Mouse (Mus musculus) forebrain, embryonic 14.5 days (tissue): Measurements from ENCODE around the gene Med19. TPM values are rescaled to one million over a fixed set of nuclear protein-coding genes. Genes with fewer than 3 reads are reported as not detected.

Source experiments
- ATAC-seq: fragments of 200-750 bp; cut with Nextera tagmentation; 2 replicates; pipeline ENCODE4 v1.8.0; 2017; ENCODE audit warnings: mild to moderate bottlenecking, moderate library complexity
- DNase-seq: peaks from one replicate; pipeline ENCODE4 v3.0.0-alpha.2; 2015; ENCODE audit warnings: low spot score
- H3K27ac ChIP-seq: fragments of 300-500 bp; sonication (generic); 2 replicates; pipeline ENCODE4 v1.5.1; 2014; ENCODE audit warnings: low read depth, mild to moderate bottlenecking, control low read depth, low read length, moderate library complexity
- H3K27me3 ChIP-seq: fragments of 300-500 bp; sonication (generic); replicated peaks from 2 replicates; pipeline ENCODE4 v1.6.1; 2014; ENCODE audit warnings: low read length, control low read depth, mixed read lengths; ENCODE audit not compliant: control insufficient read depth, insufficient read depth
- H3K36me3 ChIP-seq: fragments of 300-500 bp; sonication (generic); 2 replicates; pipeline ENCODE4 v1.6.1; 2014; ENCODE audit warnings: low read length, control low read depth; ENCODE audit not compliant: control insufficient read depth, insufficient read depth
- H3K4me1 ChIP-seq: fragments of 300-500 bp; sonication (generic); 2 replicates; pipeline ENCODE4 v1.6.1; 2014; ENCODE audit warnings: antibody characterized with exemption, low read length, control low read depth; ENCODE audit not compliant: control insufficient read depth, insufficient read depth
- H3K4me2 ChIP-seq: fragments of 300-500 bp; sonication (generic); 2 replicates; pipeline ENCODE4 v1.6.1; 2014; ENCODE audit warnings: mild to moderate bottlenecking, control low read depth, low read length
- H3K4me3 ChIP-seq: fragments of 300-500 bp; sonication (generic); 2 replicates; pipeline ENCODE4 v1.5.1; 2014; ENCODE audit warnings: low read depth, low read length, control low read depth
- H3K9ac ChIP-seq: fragments of 300-500 bp; sonication (generic); 2 replicates; pipeline ENCODE4 v1.6.1; 2014; ENCODE audit warnings: mild to moderate bottlenecking, low read length, control low read depth, moderate library complexity
- H3K9me3 ChIP-seq: fragments of 300-500 bp; sonication (generic); replicated peaks from 2 replicates; pipeline ENCODE4 v1.6.1; 2016; ENCODE audit warnings: low read length, control low read depth, mixed read lengths; ENCODE audit not compliant: control insufficient read depth
- WGBS: fragments of 180-500 bp; shearing (Covaris S2); extraction: QIAGEN DNeasy Blood & Tissue Kit; methylation state at CpG from one replicate; pipeline ENCODE4 v1.1.7; 2014; 5-methylcytosine and 5-hydroxymethylcytosine counted together
- polyA plus RNA-seq: library from polyadenylated mRNA; unstranded; fragments of >200 nt; fragmentation: Nextera tagmentation; extraction: Ambion mirVana; gene quantifications from 2 replicates; pipeline ENCODE4 v1.2.1, GENCODE M21; 2014

The Med19 gene
- polyA plus RNA-seq, 1 experiment from 2014 or later: 55.3 TPM

DNA sequence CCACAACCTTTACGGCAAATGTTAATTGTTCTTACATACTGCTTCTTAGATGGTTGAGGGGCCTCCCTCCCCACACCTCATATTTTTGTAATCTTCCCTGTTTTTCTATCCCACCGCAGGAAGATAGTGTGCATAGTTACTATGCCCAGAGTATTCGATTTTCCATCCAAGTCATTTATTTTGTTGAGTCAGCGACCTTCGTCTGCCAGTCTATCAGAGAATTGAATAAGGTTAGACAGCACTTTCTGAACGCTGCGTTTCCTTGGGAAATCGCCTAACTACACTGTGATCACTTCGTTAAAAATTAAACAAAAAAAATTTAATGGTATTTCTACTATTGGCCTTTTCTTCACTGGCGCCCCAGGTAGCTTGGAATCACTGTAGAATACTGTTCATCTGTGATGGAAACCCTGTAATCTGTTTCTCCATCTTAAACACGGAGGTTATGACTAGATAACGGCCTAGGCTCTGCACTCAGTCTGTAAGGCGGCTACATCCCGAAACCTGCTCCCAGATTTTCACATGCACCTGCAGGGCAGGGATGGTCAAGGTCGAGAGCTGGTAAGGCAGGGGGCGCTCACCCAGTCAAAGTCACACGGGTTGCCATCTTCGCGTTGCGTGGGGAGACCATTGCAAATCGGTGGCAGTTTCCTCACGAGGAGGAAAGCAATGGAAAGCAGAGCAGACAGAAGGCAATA is 783 bp upstream of the Med19 start:
- peak overlapping the region; percentile 62 for H3K4me2 ChIP-seq
- peaks cover 14% of the 10 kb centered on the region; the same call in 1 of the 2 replicates for H3K4me1 ChIP-seq
- peak overlapping the region; percentile 61; the same call in 1 of the 2 replicates for H3K27ac ChIP-seq
- H3K36me3 ChIP-seq: peaks cover 41% of the 10 kb centered on the region
- peak overlapping the region; percentile 58 for H3K4me3 ChIP-seq
- DNase-seq (peak; percentile 32), ATAC-seq (peak; percentile 44)
- H3K27me3 ChIP-seq: no peaks in the 10 kb centered on the region
- WGBS: 10% methylated on average over 22 of the region's 22 CpGs
- peak overlapping the region; percentile 68 for H3K9ac ChIP-seq
- H3K9me3 ChIP-seq: no peaks in the 10 kb centered on the region

DNA sequence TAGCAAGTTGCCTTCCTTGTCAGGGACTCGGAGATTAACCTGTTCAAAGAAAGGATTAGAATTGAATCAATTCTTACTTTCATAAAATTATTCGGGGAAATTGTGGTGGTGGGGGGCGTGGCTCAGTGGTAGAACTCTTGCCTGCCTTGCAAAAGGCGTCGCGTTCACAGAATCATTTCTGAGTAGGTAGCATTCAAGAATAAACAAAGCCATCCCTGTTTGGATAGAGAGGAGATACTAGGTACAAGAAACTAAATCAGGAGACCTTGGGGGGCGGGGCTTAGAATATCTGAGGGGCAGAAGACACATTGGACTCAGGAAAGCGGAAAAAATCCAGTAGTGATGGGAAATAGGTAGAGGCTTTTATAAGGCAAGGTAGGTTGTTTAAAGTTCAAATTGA is 814 bp downstream of the Med19 start, which contains the start of gene Tmx2:
Gene Tmx2, minus strand, starts transcription at position 125 of the 400 bp plus-strand sequence.
- H3K4me3 ChIP-seq: peak within 1 kb of the TSS; percentile 79
- DNase-seq: no peak
- H3K9ac ChIP-seq: peak within 1 kb of the TSS; percentile 84
- H3K4me1 ChIP-seq: peaks cover 14% of the 10 kb centered on the region; the same call in 1 of the 2 replicates
- 16% methylated on average over 8 of the region's 8 CpGs for WGBS
- ATAC-seq: no peak
- H3K36me3 ChIP-seq: peaks cover 28% of the 10 kb centered on the region
- no peaks in the 10 kb centered on the region for H3K9me3 ChIP-seq
- no peaks in the 10 kb centered on the region for H3K27me3 ChIP-seq
- peak within 1 kb of the TSS; percentile 65 for H3K4me2 ChIP-seq
- H3K27ac ChIP-seq: peak within 1 kb of the TSS; percentile 45; the same call in 1 of the 2 replicates

DNA sequence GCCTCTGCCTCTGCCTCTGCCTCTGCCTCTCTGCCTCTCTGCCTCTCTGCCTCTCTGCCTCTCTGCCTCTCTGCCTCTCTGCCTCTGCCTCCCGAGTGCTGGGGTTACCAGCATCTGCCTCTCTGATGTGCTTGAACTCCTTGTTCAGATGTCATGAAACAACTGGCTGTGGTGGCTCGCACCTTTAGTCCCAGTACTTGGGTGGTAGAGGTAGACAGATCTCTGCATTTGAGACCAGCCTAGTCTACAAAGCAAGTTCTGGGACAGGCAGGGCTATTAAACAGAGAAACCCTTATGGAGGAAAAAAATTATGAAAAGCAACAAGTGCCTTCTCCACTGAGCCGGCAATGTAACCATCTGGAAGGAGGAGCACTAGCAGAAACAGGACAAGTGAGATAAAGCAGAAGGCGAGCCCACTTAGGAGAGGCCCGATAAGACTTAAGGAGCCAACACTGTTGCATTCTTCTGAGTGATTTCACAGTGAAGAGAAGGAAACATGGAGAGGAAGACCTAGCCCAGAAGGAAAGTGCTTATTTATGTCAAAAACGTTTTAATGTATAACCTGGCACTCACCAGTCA is 4.5 kb downstream of the Med19 start:
- Histone ChIP-seq H3K4me2 (no peak overlapping the region), H3K4me1 (peaks cover 7% of the 10 kb centered on the region; the same call in 1 of the 2 replicates), H3K9me3 (no peaks in the 10 kb centered on the region), H3K27me3 (no peaks in the 10 kb centered on the region), H3K9ac (no peak overlapping the region), H3K36me3 (peaks cover 42% of the 10 kb centered on the region), H3K4me3 (no peak overlapping the region), H3K27ac (no peak overlapping the region)
- ATAC-seq: no peak
- DNase-seq: no peak
- 92% methylated on average over 6 of the region's 6 CpGs for WGBS

GRCm38 (mm10) chr2:84688080-84688844 is 10.1 kb downstream of the Med19 start:
- no peak for DNase-seq
- Histone ChIP-seq H3K4me1 (no peaks in the 10 kb centered on the region), H3K9me3 (no peaks in the 10 kb centered on the region), H3K27me3 (no peaks in the 10 kb centered on the region), H3K4me2 (no peak overlapping the region), H3K36me3 (peaks cover 86% of the 10 kb centered on the region), H3K4me3 (no peak overlapping the region), H3K27ac (no peak overlapping the region), H3K9ac (no peak overlapping the region)
- WGBS: 92% methylated on average over 2 of the region's 2 CpGs
- no peak for ATAC-seq

GRCm38 (mm10) chr2:84690050-84690449 is 11.8 kb downstream of the Med19 start:
- 87% methylated on average over 12 of the region's 12 CpGs for WGBS
- Histone ChIP-seq H3K9ac (no peak overlapping the region), H3K27me3 (no peaks in the 10 kb centered on the region), H3K9me3 (no peaks in the 10 kb centered on the region), H3K4me3 (no peak overlapping the region), H3K4me1 (no peaks in the 10 kb centered on the region), H3K4me2 (no peak overlapping the region), H3K27ac (no peak overlapping the region), H3K36me3 (peaks cover 92% of the 10 kb centered on the region)
- DNase-seq: no peak
- ATAC-seq: no peak

- Histone ChIP-seq H3K9ac (no peak overlapping the region), H3K4me2 (no peak overlapping the region), H3K27me3 (no peaks in the 10 kb centered on the region), H3K36me3 (peaks cover 72% of the 10 kb centered on the region), H3K27ac (no peak overlapping the region), H3K9me3 (no peaks in the 10 kb centered on the region), H3K4me1 (no peaks in the 10 kb centered on the region), H3K4me3 (no peak overlapping the region)
- DNase-seq: no peak
- 91% methylated on average over 5 of the region's 5 CpGs for WGBS
- ATAC-seq: no peak
Observed at GRCm38 (mm10) chr2:84695007-84695695, 16.9 kb downstream of the Med19 start.

DNA sequence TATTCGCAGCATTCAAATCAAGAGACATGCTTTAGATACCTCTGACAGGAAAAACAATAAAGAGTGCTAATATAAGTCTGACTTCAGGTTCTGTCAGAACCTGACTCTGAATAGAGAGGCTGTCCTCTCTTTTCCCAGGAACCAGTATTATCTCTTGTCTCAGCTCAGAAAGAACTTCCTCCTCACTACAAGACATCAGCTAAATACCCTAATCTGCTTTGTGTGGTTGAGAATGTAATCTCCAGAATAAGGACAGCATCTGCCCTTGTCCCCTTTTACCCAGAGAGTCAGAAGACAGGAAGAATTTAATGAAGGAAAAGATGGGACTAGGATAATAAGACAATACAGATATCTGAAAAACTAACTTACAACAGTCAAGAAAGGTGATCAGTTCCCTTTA is 25.3 kb downstream of the Med19 start:
- Histone ChIP-seq H3K27me3 (no peaks in the 10 kb centered on the region), H3K27ac (no peak overlapping the region), H3K36me3 (peaks cover 32% of the 10 kb centered on the region), H3K4me2 (no peak overlapping the region), H3K9ac (no peak overlapping the region), H3K9me3 (no peaks in the 10 kb centered on the region), H3K4me1 (peaks cover 9% of the 10 kb centered on the region), H3K4me3 (no peak overlapping the region)
- WGBS: 93% methylated on average over 1 of the region's 1 CpGs
- DNase-seq (no peak), ATAC-seq (no peak)

DNA sequence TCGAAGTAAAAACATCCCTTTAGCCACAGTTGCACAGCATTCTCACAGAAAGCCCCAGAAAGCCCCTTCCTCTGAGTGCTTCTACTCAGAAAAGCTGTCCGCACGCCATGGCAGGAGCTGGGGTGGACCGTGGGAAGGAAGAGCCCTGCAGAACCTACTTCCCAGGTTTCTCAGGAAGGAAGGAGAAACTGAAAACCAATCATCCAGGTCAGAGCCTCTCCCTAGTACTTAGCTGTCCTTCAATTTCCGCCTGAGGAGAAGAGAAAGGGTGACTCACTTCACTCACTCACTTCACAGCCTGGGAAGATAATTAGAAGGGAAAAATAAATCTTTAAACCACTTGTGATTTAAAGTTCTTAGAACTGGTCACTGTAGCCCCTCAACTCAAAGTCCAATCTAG is 26.1 kb downstream of the Med19 start:
- H3K4me1 ChIP-seq: peaks cover 9% of the 10 kb centered on the region
- ATAC-seq: no peak
- H3K9me3 ChIP-seq: no peaks in the 10 kb centered on the region
- DNase-seq: no peak
- H3K4me3 ChIP-seq: no peak overlapping the region
- no peak overlapping the region for H3K9ac ChIP-seq
- H3K4me2 ChIP-seq: no peak overlapping the region
- no peaks in the 10 kb centered on the region for H3K27me3 ChIP-seq
- no peak overlapping the region for H3K27ac ChIP-seq
- H3K36me3 ChIP-seq: peaks cover 30% of the 10 kb centered on the region
- 75% methylated on average over 5 of the region's 5 CpGs for WGBS
